Mouse (Mus musculus): ENCODE data around the gene Narf.

GRCm38 (mm10) chr11:121198622-121199021 is 38.4 kb upstream of the Narf start:
- TF ChIP-seq CTCF (IDR thresholded peaks at IDR 0.05; ENCODE audit: control insufficient read depth, insufficient read depth, insufficient read length), result no peak
- no peak for TF ChIP-seq MYOG (IDR thresholded peaks at IDR 0.05; ENCODE audit: control insufficient read depth, extremely low read depth, insufficient read length)
- peak; percentile 59 for TF ChIP-seq CEBPB (IDR thresholded peaks at IDR 0.05; ENCODE audit: low read depth)
- TF ChIP-seq USF1 (IDR thresholded peaks at IDR 0.05; ENCODE audit: low read depth), result no peak
- no peak for TF ChIP-seq MAX (IDR thresholded peaks at IDR 0.05)

All from C2C12 (cell line).